Mouse (Mus musculus) CH12.LX (cell line): ENCODE results near the gene Gm5965. TPM values are rescaled to one million over a fixed set of nuclear protein-coding genes. Genes with fewer than 3 reads are reported as not detected.

Source experiments
- DNase-seq: peaks from one replicate; pipeline ENCODE4 v3.0.0-alpha.2; 2013; ENCODE audit errors: extremely low read depth
- H3K27ac ChIP-seq: 2 replicates; pipeline ENCODE4 v1.5.1; 2012; ENCODE audit warnings: low read depth, mild to moderate bottlenecking, control low read depth, moderate library complexity; ENCODE audit not compliant: insufficient read depth
- H3K27me3 ChIP-seq: replicated peaks from 2 replicates; pipeline ENCODE3; 2012; ENCODE audit warnings: inconsistent platforms
- H3K36me3 ChIP-seq, 2 experiments: replicated peaks in 1 of 2; 2 replicates each; pipeline versions ENCODE3 to v1.6.1; 2012; ENCODE audit warnings: inconsistent platforms in 1 of 2, low read length in 1 of 2, mild to moderate bottlenecking in 1 of 2, mixed read lengths in 1 of 2, moderate library complexity in 1 of 2; ENCODE audit not compliant: control insufficient read depth in 1 of 2, insufficient read depth in 1 of 2
- H3K4me1 ChIP-seq, 2 experiments: 2 replicates each; pipeline ENCODE4 v1.6.1; 2012; ENCODE audit warnings: inconsistent platforms in 1 of 2, moderate library complexity in 1 of 2; ENCODE audit not compliant: insufficient read depth in 2 of 2, control insufficient read depth in 1 of 2
- H3K4me2 ChIP-seq: 2 replicates; pipeline ENCODE4 v1.6.1; 2012; ENCODE audit warnings: low read depth, mild to moderate bottlenecking, control low read depth; ENCODE audit not compliant: poor library complexity, insufficient read depth, severe bottlenecking
- H3K4me3 ChIP-seq, 3 experiments: fragments of 150-350 bp in 1 of 3; sonication (generic) in 1 of 3; replicated peaks in 1 of 3; 2 replicates each; pipeline versions ENCODE3 to v1.5.1; 2011 to 2012; ENCODE audit warnings: low read depth in 2 of 3, low read length in 2 of 3, mild to moderate bottlenecking in 2 of 3, moderate library complexity in 2 of 3, control low read depth in 1 of 3, improper control_type of control experiment in 1 of 3, inconsistent platforms in 1 of 3, mixed read lengths in 1 of 3; ENCODE audit not compliant: poor library complexity in 1 of 3
- H3K79me2 ChIP-seq: replicated peaks from 2 replicates; pipeline ENCODE4 v1.6.1; 2012; ENCODE audit warnings: mild to moderate bottlenecking, moderate library complexity; ENCODE audit not compliant: control insufficient read depth, poor library complexity, insufficient read depth, severe bottlenecking; ENCODE audit errors: extremely low read depth
- H3K9ac ChIP-seq: 2 replicates; pipeline ENCODE4 v1.6.1; 2012; ENCODE audit warnings: low read depth, mild to moderate bottlenecking, control low read depth, moderate library complexity; ENCODE audit not compliant: insufficient read depth
- H3K9me3 ChIP-seq: replicated peaks from 2 replicates; pipeline ENCODE3; 2012; ENCODE audit warnings: low read length, inconsistent platforms, mixed read lengths
- BHLHE40 ChIP-seq: IDR thresholded peaks from 2 replicates; pipeline ENCODE4 v1.6.1; 2011; ENCODE audit warnings: mild to moderate bottlenecking, low read depth, low read length, improper control_type of control experiment
- CHD1 ChIP-seq: IDR thresholded peaks from 2 replicates; pipeline ENCODE4 v1.6.1; 2012; ENCODE audit warnings: low read depth, low read length, improper control_type of control experiment, inconsistent platforms
- CHD2 ChIP-seq: IDR thresholded peaks from 2 replicates; pipeline ENCODE4 v1.6.1; 2011; ENCODE audit warnings: low read length, improper control_type of control experiment
- E2F4 ChIP-seq: IDR thresholded peaks from 2 replicates; pipeline ENCODE4 v1.6.1; 2011; ENCODE audit warnings: low read depth, low read length, improper control_type of control experiment; ENCODE audit not compliant: insufficient replicate concordance
- IRF4 ChIP-seq: IDR thresholded peaks from 2 replicates; pipeline ENCODE4 v1.6.1; 2014; ENCODE audit warnings: low read depth, mild to moderate bottlenecking, inconsistent platforms, low read length, improper control_type of control experiment
- JUN ChIP-seq: IDR thresholded peaks from 2 replicates; pipeline ENCODE4 v1.6.1; 2011; ENCODE audit warnings: low read depth, mild to moderate bottlenecking, low read length, improper control_type of control experiment, moderate library complexity; ENCODE audit not compliant: insufficient read depth
- JUND ChIP-seq: conservative IDR thresholded peaks from 2 replicates; pipeline ENCODE4 v1.6.1; 2011; ENCODE audit warnings: low read depth, low read length, improper control_type of control experiment
- KAT2A ChIP-seq: IDR thresholded peaks from 2 replicates; pipeline ENCODE4 v1.6.1; 2012; ENCODE audit warnings: low read length, improper control_type of control experiment, inconsistent platforms; ENCODE audit not compliant: insufficient replicate concordance
- MAFK ChIP-seq: IDR thresholded peaks from 2 replicates; pipeline ENCODE4 v1.6.1; 2011; ENCODE audit warnings: low read length, improper control_type of control experiment; ENCODE audit not compliant: insufficient replicate concordance
- MEF2A ChIP-seq: IDR thresholded peaks from 2 replicates; pipeline ENCODE4 v1.6.1; 2014; ENCODE audit warnings: low read depth, mild to moderate bottlenecking, inconsistent platforms, low read length, improper control_type of control experiment, borderline replicate concordance
- MXI1 ChIP-seq: IDR thresholded peaks from 2 replicates; pipeline ENCODE4 v1.6.1; 2011; ENCODE audit warnings: mild to moderate bottlenecking, low read depth, low read length, improper control_type of control experiment
- NELFE ChIP-seq: IDR thresholded peaks from 2 replicates; pipeline ENCODE4 v1.6.1; 2011; ENCODE audit warnings: low read depth, low read length, improper control_type of control experiment
- NRF1 ChIP-seq: IDR thresholded peaks from 2 replicates; pipeline ENCODE4 v1.6.1; 2014; ENCODE audit warnings: low read depth, mild to moderate bottlenecking, inconsistent platforms, low read length, improper control_type of control experiment, moderate library complexity
- POLR2A ChIP-seq: IDR thresholded peaks from 2 replicates; pipeline ENCODE4 v1.6.1; 2011; ENCODE audit warnings: low read depth, mild to moderate bottlenecking, improper control_type of control experiment, low read length
- POLR2AphosphoS2 ChIP-seq: IDR thresholded peaks from 2 replicates; pipeline ENCODE4 v1.6.1; 2011; ENCODE audit warnings: low read depth, low read length, improper control_type of control experiment
- RAD21 ChIP-seq: IDR thresholded peaks from 2 replicates; pipeline ENCODE4 v1.6.1; 2011; ENCODE audit warnings: low read depth, mild to moderate bottlenecking, low read length, improper control_type of control experiment, moderate library complexity
- RCOR1 ChIP-seq: conservative IDR thresholded peaks from 2 replicates; pipeline ENCODE4 v1.6.1; 2012; ENCODE audit warnings: low read depth, mild to moderate bottlenecking, inconsistent platforms, low read length, improper control_type of control experiment
- SIN3A ChIP-seq: IDR thresholded peaks from 2 replicates; pipeline ENCODE4 v1.6.1; 2012; ENCODE audit warnings: low read length, improper control_type of control experiment, inconsistent platforms
- ZC3H11A ChIP-seq: IDR thresholded peaks from 2 replicates; pipeline ENCODE4 v1.6.1; 2012; ENCODE audit warnings: low read depth, mild to moderate bottlenecking, inconsistent platforms, low read length, improper control_type of control experiment
- ZKSCAN1 ChIP-seq: IDR thresholded peaks from 2 replicates; pipeline ENCODE4 v1.6.1; 2012; ENCODE audit warnings: low read depth, inconsistent platforms, low read length, improper control_type of control experiment, borderline replicate concordance
- ZMIZ1 ChIP-seq: IDR thresholded peaks from 2 replicates; pipeline ENCODE4 v1.6.1; 2012; ENCODE audit warnings: low read depth, mild to moderate bottlenecking, inconsistent platforms, low read length, improper control_type of control experiment
- ZNF384 ChIP-seq: IDR thresholded peaks from 2 replicates; pipeline ENCODE4 v1.6.1; 2012; ENCODE audit warnings: low read depth, low read length, improper control_type of control experiment, inconsistent platforms
- dilution Hi-C: fragments of 300-500 bp; cut with MboI; formaldehyde crosslinking; loops from 2 replicates; pipeline ENCODE4 v1.14.3; 2020; ENCODE audit warnings: low sequenced_read_pairs; ENCODE audit not compliant: extremely low pct_unique_long_range_greater_than_20kb, extremely low pct_ligation_motif_present
- in situ Hi-C: fragments of 300-500 bp; cut with MboI; formaldehyde crosslinking; loops from 3 replicates; pipeline ENCODE4 v1.14.3; 2019; ENCODE audit warnings: low sequenced_read_pairs, low pct_ligation_motif_present, low pct_unique_long_range_greater_than_20kb, mixed read lengths
- polyA plus RNA-seq: library from polyadenylated mRNA; unstranded; fragments of >175 nt; gene quantifications from 2 replicates; pipeline ENCODE4 v1.2.1, GENCODE M21; 2012; ENCODE audit warnings: low read depth; ENCODE audit not compliant: insufficient read length
- total RNA-seq, 2 experiments: library from RNA; depleted of rRNA; stranded (reverse); fragments of 300-350 nt in 1 of 2; fragments of >200 nt in 1 of 2; gene quantifications; 2 replicates each; pipeline ENCODE4 v1.2.3; 2012 to 2014

The Gm5965 gene
- total and polyA plus RNA-seq, 3 experiments: not detected

- Histone ChIP-seq H3K27me3 (no peaks in the 10 kb centered on the region), H3K4me2 (no peak overlapping the region), H3K4me3 (no peak overlapping the region), H3K36me3 (no peaks in the 10 kb centered on the region), H3K79me2 (no peaks in the 10 kb centered on the region), H3K27ac (no peak overlapping the region), H3K9ac (no peak overlapping the region), H3K4me1 (no peaks in the 10 kb centered on the region), H3K9me3 (peaks cover 44% of the 10 kb centered on the region)
- dilution Hi-C loops: no loop called here
- in situ Hi-C loops: no loop called here
- TF ChIP-seq ZC3H11A (no peak), KAT2A (no peak), POLR2AphosphoS2 (no peak), ZNF384 (no peak), NELFE (no peak), JUN (no peak), IRF4 (no peak), NRF1 (no peak), MAFK (no peak), BHLHE40 (no peak), CHD2 (no peak), MXI1 (no peak), POLR2A (no peak), ZMIZ1 (no peak)
- DNase-seq: no peak
Measured at GRCm38 (mm10) chr16:88735391-88735790, 42.3 kb upstream of the Gm5965 start.

GRCm38 (mm10) chr16:88744750-88745340 lies 32.9 kb upstream of the Gm5965 start:
- TF ChIP-seq SIN3A: no peak
- no peak for TF ChIP-seq CHD1
- no peak for TF ChIP-seq ZKSCAN1
- no peak for TF ChIP-seq KAT2A
- no peak for TF ChIP-seq RAD21
- no peak for TF ChIP-seq MXI1
- TF ChIP-seq JUND: no peak
- no peak for TF ChIP-seq MEF2A
- no peak for TF ChIP-seq RCOR1
- TF ChIP-seq E2F4: no peak
- TF ChIP-seq NELFE: no peak
- TF ChIP-seq, all 38 proteins: peak for 0

More at GRCm38 (mm10) chr16:88744750-88745340, 32.9 kb upstream of the Gm5965 start:
- Histone ChIP-seq H3K9me3 (peaks cover 47% of the 10 kb centered on the region), H3K36me3 (no peaks in the 10 kb centered on the region), H3K4me1 (no peaks in the 10 kb centered on the region), H3K4me3 (no peak overlapping the region), H3K79me2 (no peaks in the 10 kb centered on the region), H3K27ac (no peak overlapping the region), H3K9ac (no peak overlapping the region), H3K27me3 (no peaks in the 10 kb centered on the region), H3K4me2 (no peak overlapping the region)
- in situ Hi-C loops: no loop called here
- dilution Hi-C loops: no loop called here
- DNase-seq: no peak
